Mouse (Mus musculus) embryonic facial prominence, embryonic 12.5 days (tissue): Measurements from ENCODE around the gene Zfp626. TPM values are rescaled to one million over a fixed set of nuclear protein-coding genes. Genes with fewer than 3 reads are reported as not detected.

ENCODE experiments used
- polyA plus RNA-seq: library from polyadenylated mRNA; unstranded; fragments of >200 nt; fragmentation: Nextera tagmentation; extraction: Ambion mirVana; gene quantifications from 2 replicates; pipeline ENCODE4 v1.2.1, GENCODE M21; 2016

Gene Zfp626
- polyA plus RNA-seq, 1 experiment from 2014 or later = 2.2 TPM

Other genes starting within 250 kb of the Zfp626 start
- gene Akt2, start 215.6 kb upstream of the Zfp626 start, polyA plus RNA-seq = 114 and 115 TPM in 2 replicates
- 2.5 and 3.6 TPM in 2 replicates for gene Ttc9b, start 153.3 kb upstream of the Zfp626 start, polyA plus RNA-seq
- 14.0 and 16.6 TPM in 2 replicates for gene Map3k10, start 132.6 kb upstream of the Zfp626 start, polyA plus RNA-seq
- 4.0 and 5.8 TPM in 2 replicates for gene Zfp607b, start 117.9 kb upstream of the Zfp626 start, polyA plus RNA-seq
- gene Zfp60, start 75.8 kb upstream of the Zfp626 start, polyA plus RNA-seq = 55.8 and 57.1 TPM in 2 replicates
- gene Zfp59, start 31.4 kb downstream of the Zfp626 start, polyA plus RNA-seq = 9.4 and 10.5 TPM in 2 replicates
- gene Zfp607a, start 50.3 kb downstream of the Zfp626 start, polyA plus RNA-seq = 3.9 and 4.5 TPM in 2 replicates
- 11.4 and 12.3 TPM in 2 replicates for gene Zfp974, start 122.3 kb downstream of the Zfp626 start, polyA plus RNA-seq
- gene Zfp780b, start 172.0 kb downstream of the Zfp626 start, polyA plus RNA-seq = 23.4 and 24.8 TPM in 2 replicates
- gene Zfp850, start 206.9 kb downstream of the Zfp626 start, polyA plus RNA-seq = 5.2 and 6.6 TPM in 2 replicates
- gene Psmc4, start 242.9 kb downstream of the Zfp626 start, polyA plus RNA-seq = 347 and 354 TPM in 2 replicates